Mouse (Mus musculus): ENCODE measurements around the gene Numa1. TPM values are rescaled to one million over a fixed set of nuclear protein-coding genes. Genes with fewer than 3 reads are reported as not detected.

Gene Numa1
- polyA plus RNA-seq, 2 experiments: 106 to 112 TPM

DNA sequence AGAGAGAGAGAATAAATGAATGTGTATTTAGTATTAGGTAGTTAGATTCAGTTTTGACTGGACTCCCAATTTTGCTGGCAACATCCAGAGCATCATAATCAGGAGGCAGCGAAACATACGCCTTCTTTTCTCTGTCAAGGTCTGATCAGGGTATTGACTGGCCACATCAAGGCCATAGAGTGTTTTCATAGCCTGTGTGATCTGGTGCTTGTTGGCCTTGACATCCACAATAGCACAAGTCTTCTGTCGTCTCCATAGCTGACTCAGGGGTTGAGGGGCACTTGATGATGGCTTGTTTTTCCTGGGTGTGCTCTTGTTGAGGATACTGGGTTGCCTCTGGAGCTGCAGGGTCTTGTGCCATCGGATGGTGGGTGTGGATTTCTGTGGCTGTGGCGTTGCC lies 23.0 kb downstream of the Numa1 start:
- Histone ChIP-seq H3K9ac (ENCODE audit: low read depth, low read length, severe bottlenecking) (no peak overlapping the region), H3K4me1 (ENCODE audit: control insufficient read depth, insufficient read depth, low read length) (no peaks in the 10 kb centered on the region), H3K27ac (replicated peaks; ENCODE audit: low read depth, low read length) (no peak overlapping the region), H3K4me2 (replicated peaks; ENCODE audit: low read depth, low read length, severe bottlenecking) (no peak overlapping the region), H3K27me3 (ENCODE audit: control insufficient read depth, insufficient read depth, low read length) (no peaks in the 10 kb centered on the region), H3K4me3 (replicated peaks; ENCODE audit: low read length) (no peak overlapping the region), H3K9me3 (ENCODE audit: control insufficient read depth, low read length) (no peaks in the 10 kb centered on the region), H3K36me3 (ENCODE audit: control insufficient read depth, insufficient read depth, low read length) (no peaks in the 10 kb centered on the region)
- ATAC-seq (ENCODE audit: low FRiP score, low read depth): no peak
- DNase-seq (ENCODE audit: low spot score): no peak
- 91% methylated on average over 5 of the region's 5 CpGs for WGBS
- TF ChIP-seq POLR2A (IDR thresholded peaks at IDR 0.05; ENCODE audit: borderline replicate concordance, extremely low read depth, insufficient read depth, insufficient read length): no peak

DNA sequence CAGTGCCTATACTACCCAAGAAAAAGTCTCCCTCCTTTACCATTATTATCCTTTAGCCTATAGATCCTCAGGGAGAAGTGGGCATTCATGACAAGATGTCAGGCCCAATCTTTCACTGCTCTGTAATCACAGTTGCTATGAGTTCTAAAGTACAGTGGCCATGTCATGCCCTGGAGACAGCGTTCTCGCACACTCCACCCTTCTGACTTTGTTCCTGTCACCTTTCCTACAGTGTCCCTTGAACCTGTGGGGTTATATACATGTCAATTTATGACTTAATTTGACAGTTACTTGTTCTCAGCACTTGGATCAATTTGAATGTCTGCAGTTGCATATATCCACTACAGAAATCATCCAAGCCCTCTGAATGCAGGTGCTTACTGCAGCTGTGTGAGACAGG lies 28.9 kb downstream of the Numa1 start:
- no peaks in the 10 kb centered on the region for H3K9me3 ChIP-seq (ENCODE audit: control insufficient read depth, low read length)
- no peak overlapping the region for H3K27ac ChIP-seq (replicated peaks; ENCODE audit: low read depth, low read length)
- ATAC-seq (ENCODE audit: low FRiP score, low read depth) (no peak), DNase-seq (ENCODE audit: low spot score) (no peak)
- H3K4me1 ChIP-seq (ENCODE audit: control insufficient read depth, insufficient read depth, low read length): peaks cover 8% of the 10 kb centered on the region
- H3K4me3 ChIP-seq (replicated peaks; ENCODE audit: low read length): no peak overlapping the region
- H3K36me3 ChIP-seq (ENCODE audit: control insufficient read depth, insufficient read depth, low read length): no peaks in the 10 kb centered on the region
- H3K27me3 ChIP-seq (ENCODE audit: control insufficient read depth, insufficient read depth, low read length): no peaks in the 10 kb centered on the region
- TF ChIP-seq POLR2A (IDR thresholded peaks at IDR 0.05; ENCODE audit: borderline replicate concordance, extremely low read depth, insufficient read depth, insufficient read length): no peak
- H3K9ac ChIP-seq (ENCODE audit: low read depth, low read length, severe bottlenecking): no peak overlapping the region
- 90% methylated on average over 2 of the region's 2 CpGs for WGBS
- H3K4me2 ChIP-seq (replicated peaks; ENCODE audit: low read depth, low read length, severe bottlenecking): no peak overlapping the region

DNA sequence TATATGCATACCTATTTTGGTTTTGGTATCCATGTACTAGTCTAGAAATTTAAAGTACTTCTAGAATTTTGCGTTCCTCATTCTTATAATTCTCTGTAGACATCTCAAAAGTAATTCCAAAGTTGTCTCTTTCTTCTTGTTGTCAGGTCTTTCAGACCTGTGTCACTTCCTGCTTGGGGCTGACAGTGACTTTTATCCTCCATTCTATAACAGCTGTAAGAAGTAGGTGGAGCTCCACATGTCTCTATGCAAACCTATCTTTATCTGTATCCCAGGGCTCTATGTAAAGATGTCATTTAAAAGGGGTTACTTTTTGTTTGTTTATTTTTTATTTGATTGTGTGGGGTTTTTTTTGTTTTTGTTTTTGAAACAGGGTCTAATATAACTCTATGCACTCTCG lies 29.7 kb downstream of the Numa1 start:
- no peak for ATAC-seq (ENCODE audit: low FRiP score, low read depth)
- 93% methylated on average over 2 of the region's 2 CpGs for WGBS
- Histone ChIP-seq H3K27ac (replicated peaks; ENCODE audit: low read depth, low read length) (no peak overlapping the region), H3K9ac (ENCODE audit: low read depth, low read length, severe bottlenecking) (no peak overlapping the region), H3K27me3 (ENCODE audit: control insufficient read depth, insufficient read depth, low read length) (no peaks in the 10 kb centered on the region), H3K4me2 (replicated peaks; ENCODE audit: low read depth, low read length, severe bottlenecking) (no peak overlapping the region), H3K4me1 (ENCODE audit: control insufficient read depth, insufficient read depth, low read length) (peaks cover 13% of the 10 kb centered on the region), H3K4me3 (replicated peaks; ENCODE audit: low read length) (no peak overlapping the region), H3K36me3 (ENCODE audit: control insufficient read depth, insufficient read depth, low read length) (no peaks in the 10 kb centered on the region), H3K9me3 (ENCODE audit: control insufficient read depth, low read length) (no peaks in the 10 kb centered on the region)
- DNase-seq (ENCODE audit: low spot score): no peak
- no peak for TF ChIP-seq POLR2A (IDR thresholded peaks at IDR 0.05; ENCODE audit: borderline replicate concordance, extremely low read depth, insufficient read depth, insufficient read length)

DNA sequence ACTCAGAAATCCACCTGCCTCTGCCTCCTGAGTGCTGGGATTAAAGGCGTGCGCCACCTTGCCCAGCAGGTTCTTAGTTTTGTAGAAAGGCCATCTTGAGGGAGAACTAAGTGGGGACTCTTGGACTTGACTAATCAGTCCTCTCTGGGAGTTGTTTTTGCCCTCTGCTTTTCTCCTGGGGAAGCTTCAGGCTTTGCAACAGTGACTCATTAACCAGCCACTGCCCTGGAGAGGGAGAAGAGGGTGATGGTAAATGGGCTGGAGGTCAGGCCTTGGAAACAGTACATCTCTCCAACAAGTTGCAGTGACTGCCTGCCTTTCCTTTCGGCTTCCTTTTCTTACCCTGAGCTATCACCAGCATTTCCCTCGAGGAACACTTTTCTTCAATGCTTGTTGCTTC lies 30.6 kb downstream of the Numa1 start:
- Histone ChIP-seq H3K27ac (replicated peaks; ENCODE audit: low read depth, low read length) (no peak overlapping the region), H3K9me3 (ENCODE audit: control insufficient read depth, low read length) (no peaks in the 10 kb centered on the region), H3K36me3 (ENCODE audit: control insufficient read depth, insufficient read depth, low read length) (no peaks in the 10 kb centered on the region), H3K4me1 (ENCODE audit: control insufficient read depth, insufficient read depth, low read length) (peaks cover 20% of the 10 kb centered on the region), H3K4me2 (replicated peaks; ENCODE audit: low read depth, low read length, severe bottlenecking) (no peak overlapping the region), H3K9ac (ENCODE audit: low read depth, low read length, severe bottlenecking) (no peak overlapping the region), H3K27me3 (ENCODE audit: control insufficient read depth, insufficient read depth, low read length) (no peaks in the 10 kb centered on the region), H3K4me3 (replicated peaks; ENCODE audit: low read length) (no peak overlapping the region)
- TF ChIP-seq POLR2A (IDR thresholded peaks at IDR 0.05; ENCODE audit: borderline replicate concordance, extremely low read depth, insufficient read depth, insufficient read length): no peak
- ATAC-seq (ENCODE audit: low FRiP score, low read depth) (no peak), DNase-seq (ENCODE audit: low spot score) (no peak)
- WGBS: 86% methylated on average over 4 of the region's 4 CpGs

DNA sequence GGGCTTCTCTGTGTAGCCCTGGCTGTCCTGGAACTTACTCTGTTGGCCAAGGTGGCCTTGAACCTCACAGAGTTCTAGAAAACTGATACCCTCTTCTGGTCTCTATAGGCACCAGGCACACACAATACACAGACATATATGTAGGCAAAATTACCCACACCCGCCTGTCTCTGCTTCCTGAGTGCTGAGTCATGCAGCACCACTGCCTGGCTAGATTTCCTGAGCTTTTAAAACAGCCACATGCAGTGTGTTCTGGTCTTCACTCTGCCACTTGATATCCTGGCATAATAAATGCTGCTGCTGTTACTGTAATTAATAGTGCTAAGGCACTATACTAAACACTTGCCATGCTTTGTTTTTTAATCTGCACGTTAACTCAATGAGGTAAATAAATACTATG lies 31.7 kb downstream of the Numa1 start:
- no peak overlapping the region for H3K9ac ChIP-seq (ENCODE audit: low read depth, low read length, severe bottlenecking)
- no peak for ATAC-seq (ENCODE audit: low FRiP score, low read depth)
- DNase-seq (ENCODE audit: low spot score): no peak
- peaks cover 20% of the 10 kb centered on the region for H3K4me1 ChIP-seq (ENCODE audit: control insufficient read depth, insufficient read depth, low read length)
- 56% methylated on average over 2 of the region's 2 CpGs for WGBS
- no peaks in the 10 kb centered on the region for H3K9me3 ChIP-seq (ENCODE audit: control insufficient read depth, low read length)
- H3K27me3 ChIP-seq (ENCODE audit: control insufficient read depth, insufficient read depth, low read length): no peaks in the 10 kb centered on the region
- H3K4me2 ChIP-seq (replicated peaks; ENCODE audit: low read depth, low read length, severe bottlenecking): no peak overlapping the region
- no peak overlapping the region for H3K27ac ChIP-seq (replicated peaks; ENCODE audit: low read depth, low read length)
- H3K36me3 ChIP-seq (ENCODE audit: control insufficient read depth, insufficient read depth, low read length): no peaks in the 10 kb centered on the region
- no peak for TF ChIP-seq POLR2A (IDR thresholded peaks at IDR 0.05; ENCODE audit: borderline replicate concordance, extremely low read depth, insufficient read depth, insufficient read length)
- H3K4me3 ChIP-seq (replicated peaks; ENCODE audit: low read length): no peak overlapping the region

DNA sequence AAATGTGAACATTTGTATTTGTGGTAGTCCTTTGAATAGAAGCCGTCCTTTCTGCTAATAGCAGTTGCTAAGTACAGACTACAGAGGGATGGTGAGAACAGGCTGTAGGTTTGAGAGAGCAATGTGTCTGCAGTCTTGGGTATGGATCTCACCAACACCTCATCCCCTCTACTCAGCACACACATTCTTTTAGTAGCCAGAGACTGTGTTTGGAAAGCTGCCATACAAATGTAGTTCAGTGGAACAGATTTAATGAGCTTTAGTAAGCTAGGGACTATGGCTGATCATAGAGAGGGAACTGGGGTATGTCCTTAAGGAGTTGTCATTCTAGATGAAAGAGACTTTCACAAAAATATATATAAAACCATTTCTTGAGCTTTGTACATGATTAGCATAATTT lies 33.3 kb downstream of the Numa1 start:
- no peak for TF ChIP-seq POLR2A (IDR thresholded peaks at IDR 0.05; ENCODE audit: borderline replicate concordance, extremely low read depth, insufficient read depth, insufficient read length)
- no peak overlapping the region for H3K4me2 ChIP-seq (replicated peaks; ENCODE audit: low read depth, low read length, severe bottlenecking)
- H3K9ac ChIP-seq (ENCODE audit: low read depth, low read length, severe bottlenecking): no peak overlapping the region
- no peaks in the 10 kb centered on the region for H3K9me3 ChIP-seq (ENCODE audit: control insufficient read depth, low read length)
- ATAC-seq (ENCODE audit: low FRiP score, low read depth): no peak
- peak; percentile 42 for DNase-seq (ENCODE audit: low spot score)
- H3K4me1 ChIP-seq (ENCODE audit: control insufficient read depth, insufficient read depth, low read length): peaks cover 27% of the 10 kb centered on the region
- H3K27me3 ChIP-seq (ENCODE audit: control insufficient read depth, insufficient read depth, low read length): no peaks in the 10 kb centered on the region
- 58% methylated on average over 1 of the region's 1 CpGs for WGBS
- no peaks in the 10 kb centered on the region for H3K36me3 ChIP-seq (ENCODE audit: control insufficient read depth, insufficient read depth, low read length)
- no peak overlapping the region for H3K4me3 ChIP-seq (replicated peaks; ENCODE audit: low read length)
- H3K27ac ChIP-seq (replicated peaks; ENCODE audit: low read depth, low read length): peak overlapping the region; percentile 20; the same call in 1 of the 2 replicates
